Mouse (Mus musculus): ENCODE measurements at regions not wholly inside any gene's neighbourhood (a gene's known extent, or its start where the extent isn't known, plus 50 kb on each side); places are given as distances from the start of the nearest gene placed in this dataset.

DNA sequence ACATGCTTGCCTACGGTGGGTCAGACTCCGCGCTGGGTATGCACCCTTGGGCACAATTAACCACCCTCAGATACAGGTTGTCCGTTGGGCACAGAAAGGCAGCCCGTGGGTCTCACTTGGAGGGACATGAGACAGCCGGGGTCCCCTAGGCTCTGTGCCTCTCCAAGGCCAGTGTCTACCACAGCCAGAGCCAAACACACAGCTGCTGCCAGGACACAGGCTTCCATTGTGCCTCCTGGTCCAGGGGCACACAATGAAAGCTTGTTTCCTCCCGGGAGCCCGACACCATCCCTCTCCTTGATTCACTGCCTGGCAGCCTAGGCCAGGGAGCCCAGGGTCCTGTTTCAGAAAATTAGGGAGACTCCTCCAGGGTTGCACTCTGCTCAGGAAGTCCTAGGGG, 161.4 kb upstream of the Haao start:
- TF ChIP-seq CTCF (conservative IDR thresholded peaks at IDR 0.05; ENCODE audit: insufficient read depth, insufficient read length, low read depth, low read length), result no peak
- TF ChIP-seq POLR2A (IDR thresholded peaks at IDR 0.05; ENCODE audit: low read depth, low read length), result no peak
